Mouse (Mus musculus): Measurements from ENCODE around the gene Napa.

GRCm38 (mm10) chr7:16162036-16162435 is 63.8 kb downstream of the Napa start:
- no peak for TF ChIP-seq EP300 (IDR thresholded peaks at IDR 0.05; ENCODE audit: low read depth)
- TF ChIP-seq CTCF (IDR thresholded peaks at IDR 0.05; ENCODE audit: low read depth): no peak
